In genomic region chr12:79917634-79918289, GRCm38 (mm10) we compare ENCODE assay signal across 10 mouse cellular contexts.
DNase-seq lines count a peak whose midpoint lies in the region; ATAC-seq and TF ChIP-seq lines count a peak whose summit lies in the region.
"Had no signal": no experiment of that assay in that cellular context is flagged by ENCODE, and none has a peak within 500 bp of the region (broad histone marks: within the 10 kb centered on the region; RNA-seq: fewer than 3 reads in every experiment).

No protein-coding gene starts in this region.

- no peaks in the 10 kb centered on the region for H3K4me1 ChIP-seq in kidney, adult 2 months (ENCODE audit: control insufficient read depth, insufficient read depth, low read length)
- H3K4me1 ChIP-seq in liver, embryonic 13.5 days (replicated peaks): no peaks in the 10 kb centered on the region; the same call in 1 of the 2 replicates

- 57% methylated on average over 10 of the region's 10 CpGs for WGBS in kidney, adult 2 months
- 53% methylated on average over 10 of the region's 10 CpGs for WGBS in liver, embryonic 13.5 days (ENCODE audit: insufficient replicate concordance)

- no peak overlapping the region for H3K4me2 ChIP-seq in liver, embryonic 13.5 days
- H3K4me2 ChIP-seq: forebrain, embryonic 12.5 days; neural tube, embryonic 12.5 days had no signal

- no peaks in the 10 kb centered on the region for H3K27me3 ChIP-seq in kidney, adult 2 months (replicated peaks; ENCODE audit: control insufficient read depth, insufficient read depth, low read length)
- no peaks in the 10 kb centered on the region for H3K27me3 ChIP-seq in liver, embryonic 13.5 days
- H3K27me3 ChIP-seq: forebrain, embryonic 12.5 days; neural tube, embryonic 12.5 days had no signal

- H3K36me3 ChIP-seq in kidney, adult 2 months (ENCODE audit: control insufficient read depth, insufficient read depth, low read length): no peaks in the 10 kb centered on the region
- no peaks in the 10 kb centered on the region for H3K36me3 ChIP-seq in liver, embryonic 13.5 days
- H3K36me3 ChIP-seq: forebrain, embryonic 12.5 days; neural tube, embryonic 12.5 days had no signal

- H3K9me3 ChIP-seq in liver, embryonic 13.5 days (replicated peaks): no peaks in the 10 kb centered on the region
- H3K9me3 ChIP-seq: forebrain, embryonic 12.5 days; neural tube, embryonic 12.5 days had no signal

- no peak overlapping the region for H3K27ac ChIP-seq in kidney, adult 2 months (ENCODE audit: insufficient read depth, low read depth, low read length)
- peak overlapping the region; percentile 47 for H3K27ac ChIP-seq in liver, embryonic 13.5 days
- H3K27ac ChIP-seq: forebrain, embryonic 12.5 days; neural tube, embryonic 12.5 days had no signal

- no peak overlapping the region for H3K4me3 ChIP-seq in kidney, adult 2 months (ENCODE audit: insufficient read depth, low read depth, low read length)
- H3K4me3 ChIP-seq in liver, embryonic 13.5 days (replicated peaks): no peak overlapping the region
- H3K4me3 ChIP-seq: forebrain, embryonic 12.5 days; neural tube, embryonic 12.5 days had no signal

- TF ChIP-seq POLR2A in kidney, adult 2 months (IDR thresholded peaks at IDR 0.05; ENCODE audit: low read depth, low read length): no peak

- no peak for ATAC-seq in liver, embryonic 13.5 days (ENCODE audit: low read depth)

- H3K9ac ChIP-seq in liver, embryonic 13.5 days: no peak overlapping the region
- H3K9ac ChIP-seq: forebrain, embryonic 12.5 days; neural tube, embryonic 12.5 days had no signal

- TF ChIP-seq CTCF in kidney, adult 2 months (conservative IDR thresholded peaks at IDR 0.05; ENCODE audit: insufficient read depth, insufficient read length, low read depth, low read length): no peak

- peak; percentile 60 for DNase-seq in kidney, adult 2 months
- DNase-seq in kidney, postnatal 10 days: no peak
- DNase-seq in ES-CJ7 (ENCODE audit: low read depth, low spot score) (peak; percentile 39), ZHBTc4 (ENCODE audit: low read depth, low spot score) (peak; percentile 42)
- DNase-seq in liver, embryonic 13.5 days: no peak
- no peak for DNase-seq in cerebellum, postnatal 25 days
- no peak for DNase-seq in urinary bladder, postnatal 4 days (ENCODE audit: low spot score in 2 of 2)
- DNase-seq: adrenal gland, postnatal 36 days had no signal

Comparison
In these comparisons a context has a peak if more than half of its experiments do, and no peak if none do; other contexts are left out.
1. DNase-seq: peak in kidney, adult 2 months (single experiment), ES-CJ7 (single experiment) and ZHBTc4 (single experiment); none in kidney, postnatal 10 days (single experiment), liver, embryonic 13.5 days (single experiment), cerebellum, postnatal 25 days (0 of 2) and urinary bladder, postnatal 4 days (0 of 2).